Mouse (Mus musculus) bone marrow, adult 2 months (tissue): Measurements from ENCODE around the gene Atp2a1.

Experiments used
- CTCF ChIP-seq: fragments of 200-500 bp; IDR thresholded peaks from 2 replicates; pipeline ENCODE4 v1.5.1; 2011; ENCODE audit warnings: low read length, control low read depth; ENCODE audit not compliant: control insufficient read depth, insufficient read depth
- POLR2A ChIP-seq: fragments of 200-500 bp; IDR thresholded peaks from 2 replicates; pipeline ENCODE4 v1.6.1; 2011; ENCODE audit warnings: low read depth, mild to moderate bottlenecking, control low read depth, low read length, borderline replicate concordance; ENCODE audit not compliant: control insufficient read depth

- TF ChIP-seq CTCF, result no peak
- TF ChIP-seq POLR2A, result no peak
These were observed 9.4 kb upstream of the Atp2a1 start for GRCm38 (mm10) chr7:126472306-126472705.
